Comparison of ENCODE assay signal across 8 mouse cellular contexts in the genomic region with DNA sequence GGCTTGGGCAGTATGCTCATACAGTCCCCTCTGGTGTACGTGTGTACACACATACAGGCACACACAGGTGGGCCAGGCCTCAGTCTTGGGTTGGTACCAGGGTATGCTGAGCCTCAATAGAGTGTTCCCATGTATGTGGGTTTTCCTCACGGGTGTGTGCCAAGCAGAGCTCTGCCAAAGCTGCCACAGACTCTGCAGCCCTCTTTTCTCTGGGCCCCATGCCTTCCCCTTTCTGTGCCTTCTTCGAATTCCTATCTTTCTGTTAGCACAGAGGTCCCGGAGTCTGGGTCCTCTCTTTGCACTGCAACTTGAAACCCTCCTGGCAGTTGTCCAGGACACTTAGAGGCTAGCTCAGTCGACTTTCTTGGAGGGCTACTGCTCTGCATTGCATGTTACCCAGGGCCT. TPM values are rescaled to one million over a fixed set of nuclear protein-coding genes. Genes with fewer than 3 reads are reported as not detected.
DNase-seq lines count a peak whose midpoint lies in the region; ATAC-seq lines count a peak whose summit lies in the region.

No protein-coding gene starts in this region.

- H3K27me3 ChIP-seq in embryonic facial prominence, embryonic 13.5 days: no peaks in the 10 kb centered on the region
- no peaks in the 10 kb centered on the region for H3K27me3 ChIP-seq in hindbrain, embryonic 10.5 days (ENCODE audit: insufficient read depth, poor library complexity, severe bottlenecking)
- H3K27me3 ChIP-seq in limb, embryonic 15.5 days: no peaks in the 10 kb centered on the region
- H3K27me3 ChIP-seq in neural tube, embryonic 15.5 days (replicated peaks): no peaks in the 10 kb centered on the region

- H3K36me3 ChIP-seq in embryonic facial prominence, embryonic 13.5 days: peaks cover 15% of the 10 kb centered on the region
- H3K36me3 ChIP-seq in hindbrain, embryonic 10.5 days: peaks cover 37% of the 10 kb centered on the region
- H3K36me3 ChIP-seq in limb, embryonic 15.5 days: 0 out of 2 replicates have a peak, but pooled peaks cover 4% of the 10 kb centered on the region
- H3K36me3 ChIP-seq in neural tube, embryonic 15.5 days: no peaks in the 10 kb centered on the region

- no peak overlapping the region for H3K4me3 ChIP-seq in embryonic facial prominence, embryonic 13.5 days
- H3K4me3 ChIP-seq in hindbrain, embryonic 10.5 days: no peak overlapping the region
- no peak overlapping the region for H3K4me3 ChIP-seq in limb, embryonic 15.5 days
- H3K4me3 ChIP-seq in neural tube, embryonic 15.5 days (replicated peaks): no peak overlapping the region

- H3K9ac ChIP-seq in embryonic facial prominence, embryonic 13.5 days: 0 out of 2 replicates have a peak overlapping the region, but pooled peaks have one; percentile 32
- no peak overlapping the region for H3K9ac ChIP-seq in limb, embryonic 15.5 days
- H3K9ac ChIP-seq in neural tube, embryonic 15.5 days (replicated peaks): no peak overlapping the region

- H3K9me3 ChIP-seq in embryonic facial prominence, embryonic 13.5 days: peaks cover 5% of the 10 kb centered on the region; the same call in 1 of the 2 replicates
- peaks cover 5% of the 10 kb centered on the region; the same call in 1 of the 2 replicates for H3K9me3 ChIP-seq in hindbrain, embryonic 10.5 days
- H3K9me3 ChIP-seq in limb, embryonic 15.5 days: no peaks in the 10 kb centered on the region
- H3K9me3 ChIP-seq in neural tube, embryonic 15.5 days (replicated peaks): no peaks in the 10 kb centered on the region

- H3K4me1 ChIP-seq in embryonic facial prominence, embryonic 13.5 days: peaks cover 48% of the 10 kb centered on the region
- H3K4me1 ChIP-seq in hindbrain, embryonic 10.5 days (replicated peaks): peaks cover 13% of the 10 kb centered on the region
- peaks cover 38% of the 10 kb centered on the region for H3K4me1 ChIP-seq in limb, embryonic 15.5 days
- H3K4me1 ChIP-seq in neural tube, embryonic 15.5 days: peaks cover 34% of the 10 kb centered on the region

- peak overlapping the region; percentile 81 for H3K27ac ChIP-seq in embryonic facial prominence, embryonic 13.5 days
- peak overlapping the region; percentile 19; the same call in 1 of the 2 replicates for H3K27ac ChIP-seq in hindbrain, embryonic 10.5 days
- peak overlapping the region; percentile 81 for H3K27ac ChIP-seq in limb, embryonic 15.5 days
- peak overlapping the region; percentile 4; the same call in 1 of the 2 replicates for H3K27ac ChIP-seq in neural tube, embryonic 15.5 days (replicated peaks)

- H3K4me2 ChIP-seq in embryonic facial prominence, embryonic 13.5 days: peak overlapping the region; percentile 30
- H3K4me2 ChIP-seq in limb, embryonic 15.5 days: peak overlapping the region; percentile 8; the same call in 1 of the 2 replicates
- H3K4me2 ChIP-seq in neural tube, embryonic 15.5 days: no peak overlapping the region

- DNase-seq in frontal cortex, postnatal 10 days (ENCODE audit: low spot score in 2 of 2): no peak
- DNase-seq in hindbrain, embryonic 10.5 days (ENCODE audit: low spot score): peak; percentile 28
- no peak for DNase-seq in spleen, adult 18-20 months
- DNase-seq in frontal cortex, adult 2 months (ENCODE audit: extremely low spot score in 1 of 2, low spot score in 1 of 2): no peak

- ATAC-seq in frontal cortex, adult (ENCODE audit: low TSS enrichment): 0 out of 2 replicates have a peak, but pooled peaks have one; percentile 55
- peak; percentile 56; the same call in 1 of the 2 replicates for ATAC-seq in embryonic facial prominence, embryonic 13.5 days (ENCODE audit: insufficient number of reproducible peaks, insufficient read depth, low FRiP score, low TSS enrichment, low read depth)
- ATAC-seq in limb, embryonic 15.5 days (ENCODE audit: insufficient number of reproducible peaks, low FRiP score, low TSS enrichment, low read depth): no peak
- peak; percentile 13; the same call in 1 of the 2 replicates for ATAC-seq in neural tube, embryonic 15.5 days (ENCODE audit: low FRiP score)

- WGBS in embryonic facial prominence, embryonic 13.5 days: 21% methylated on average over 5 of the region's 5 CpGs
- 69% methylated on average over 5 of the region's 5 CpGs for WGBS in hindbrain, embryonic 10.5 days
- WGBS in limb, embryonic 15.5 days: 15% methylated on average over 5 of the region's 5 CpGs
- WGBS in neural tube, embryonic 15.5 days: 42% methylated on average over 5 of the region's 5 CpGs

RNA-seq across cellular contexts. Expression of a gene that starts 33.1 kb away (rescaled TPM):
- polyA plus RNA-seq in embryonic facial prominence, embryonic 13.5 days (2015; fragmentation: Nextera tagmentation; extraction: Ambion mirVana): 33.3 and 40.4 TPM in 2 replicates
- 26.5 and 32.7 TPM in 2 replicates for polyA plus RNA-seq in hindbrain, embryonic 10.5 days (2016; fragmentation: Nextera tagmentation; extraction: Ambion mirVana)
- 26.2 and 32.5 TPM in 2 replicates for polyA plus RNA-seq in limb, embryonic 15.5 days (2015; fragmentation: Nextera tagmentation; extraction: Ambion mirVana)
- 27.6 and 28.1 TPM in 2 replicates for polyA plus RNA-seq in neural tube, embryonic 15.5 days (2015; fragmentation: Nextera tagmentation; extraction: Ambion mirVana)
- polyA plus RNA-seq in frontal cortex, adult 2 months (2012; rRNA removed): 3.8 and 4.0 TPM in 2 replicates

Comparison
In these comparisons a context has a peak if more than half of its experiments do, and no peak if none do; other contexts are left out.
1. H3K27ac ChIP-seq: peak in every context shown above with its lines; median percentile 81 in embryonic facial prominence, embryonic 13.5 days; 81 in limb, embryonic 15.5 days; 19 in hindbrain, embryonic 10.5 days; 4 in neural tube, embryonic 15.5 days.